Mouse (Mus musculus) layer of hippocampus, adult 2 months (tissue): ENCODE measurements around the gene Kng2. TPM values are rescaled to one million over a fixed set of nuclear protein-coding genes. Genes with fewer than 3 reads are reported as not detected.
"Not testable (repeated sequence)": the region's sequence is repeated elsewhere in the genome, so short reads cannot be mapped to it uniquely, and the experiment has no call there.

Experiments used
- DNase-seq, 2 experiments: peaks; one replicate each; pipeline ENCODE4 v3.0.0; 2022; ENCODE audit warnings: low spot score in 2 of 2
- H3K27ac ChIP-seq: fragments of 200-600 bp; 2 replicates; pipeline ENCODE4 v1.8.1; 2022
- H3K4me3 ChIP-seq: fragments of 200-600 bp; 2 replicates; pipeline ENCODE4 v1.8.1; 2022; ENCODE audit warnings: mild to moderate bottlenecking
- CTCF ChIP-seq: fragments of 200-600 bp; conservative IDR thresholded peaks from 2 replicates; pipeline ENCODE4 v1.8.1; 2022; ENCODE audit warnings: antibody characterized with exemption, mild to moderate bottlenecking, moderate library complexity
- total RNA-seq, 2 experiments: library from RNA; stranded (reverse); gene quantifications; 2 replicates each; pipeline ENCODE4 v1.2.3; 2021

The Kng2 gene
- total RNA-seq, 2 experiments from 2014 or later, result not detected

DNA sequence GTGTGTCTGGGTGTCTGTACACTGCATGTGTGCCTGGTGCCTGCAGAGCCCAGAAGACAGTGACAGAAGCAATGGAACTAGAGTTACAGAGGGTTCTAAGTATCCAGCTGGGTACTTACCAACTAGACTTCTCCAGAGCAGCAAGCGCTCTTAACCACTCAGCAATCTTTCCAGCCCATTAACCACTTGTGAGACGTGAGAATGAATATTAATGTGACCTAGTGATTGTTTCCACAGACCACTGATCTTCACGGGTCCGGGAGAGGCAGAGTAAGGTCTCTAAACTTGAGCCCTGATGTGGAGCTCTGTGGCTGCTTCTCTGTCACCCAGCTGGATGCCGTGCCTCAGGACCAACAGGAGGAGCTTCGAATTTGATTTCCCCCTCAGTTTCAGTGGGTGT lies 4.2 kb downstream of the Kng2 start:
- Histone ChIP-seq H3K27ac (no peak overlapping the region), H3K4me3 (no peak overlapping the region)
- DNase-seq, result no peak
- no peak for TF ChIP-seq CTCF

DNA sequence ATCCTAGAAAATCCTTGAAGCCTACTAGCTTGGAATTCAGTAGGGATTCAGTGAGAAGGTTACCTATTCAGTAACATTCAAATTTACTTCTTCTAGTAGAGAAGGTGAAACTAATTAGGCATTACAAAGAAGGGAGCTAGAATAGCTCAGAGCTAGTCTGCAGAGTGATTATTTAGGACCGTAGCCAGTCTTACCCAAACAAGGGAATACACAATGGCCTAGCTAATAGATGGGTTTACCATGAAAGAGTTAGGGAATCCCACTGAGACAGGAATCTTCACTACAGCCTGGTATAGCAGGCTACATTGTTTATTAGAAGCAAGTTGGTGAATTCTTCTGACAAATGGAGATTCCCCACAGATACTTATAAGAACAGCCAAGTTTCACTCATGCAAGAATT lies 8.7 kb downstream of the Kng2 start:
- DNase-seq, H3K4me3 ChIP-seq, H3K27ac ChIP-seq: not testable (repeated sequence)

DNA sequence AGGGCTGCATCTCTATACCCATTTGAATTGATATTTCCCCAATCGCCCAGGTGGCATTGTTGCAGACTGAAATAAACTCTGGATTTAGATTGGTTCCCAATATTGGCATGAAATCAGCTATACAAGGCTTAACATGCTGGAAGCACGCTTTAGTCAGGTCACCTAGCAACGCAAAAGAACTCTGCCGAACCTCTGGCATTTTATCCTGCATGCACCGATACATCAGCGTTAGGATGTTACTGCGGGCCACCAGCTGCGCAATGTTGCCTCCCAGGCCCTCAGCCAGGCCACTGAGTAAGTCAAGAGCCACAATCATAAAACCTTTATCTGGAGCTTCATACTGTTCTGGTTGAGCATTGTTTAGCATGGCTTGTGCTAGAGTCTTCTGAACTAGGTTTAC lies 14.6 kb downstream of the Kng2 start:
- H3K27ac ChIP-seq, H3K4me3 ChIP-seq: not testable (repeated sequence)
- peak in 1 of 2 experiments; percentile 0 for DNase-seq

DNA sequence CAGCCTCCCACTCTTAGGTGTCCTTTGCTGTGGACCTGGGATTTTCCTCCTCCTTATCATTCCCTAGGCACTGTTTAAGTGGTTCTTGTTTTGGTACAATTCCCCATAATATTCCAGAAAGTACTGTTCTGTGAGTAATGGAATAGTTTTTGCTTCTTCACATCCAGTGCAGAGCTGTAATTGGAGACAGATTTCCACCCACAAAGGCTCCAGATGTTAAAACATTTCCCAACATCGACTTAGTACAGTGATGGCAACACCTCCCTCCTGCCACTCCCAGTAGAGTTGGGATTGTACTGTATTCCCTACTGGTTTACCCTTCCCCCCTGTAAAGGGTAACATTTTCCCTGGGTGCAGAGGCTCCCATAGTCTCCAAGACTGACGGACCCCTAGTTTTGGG lies 15.5 kb downstream of the Kng2 start:
- H3K27ac ChIP-seq, H3K4me3 ChIP-seq, DNase-seq: not testable (repeated sequence)

DNA sequence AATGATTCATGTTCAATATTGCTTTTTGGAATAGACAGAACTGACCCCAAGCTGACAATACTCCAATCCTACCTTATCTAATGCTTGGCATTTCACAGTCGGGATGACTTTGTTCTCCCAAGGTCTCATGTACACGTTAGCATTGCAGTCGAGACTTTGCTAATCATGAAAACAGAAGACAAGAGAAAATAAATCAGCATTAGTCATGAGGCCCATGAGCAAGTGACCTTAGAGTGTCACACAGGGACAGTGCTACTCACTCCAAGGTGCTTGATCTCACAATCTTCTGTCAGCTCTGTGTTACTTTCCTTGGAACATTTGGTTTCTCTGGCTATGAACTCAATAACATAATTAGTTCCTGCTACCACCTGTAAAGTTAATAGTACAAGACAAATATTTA lies 32.3 kb downstream of the Kng2 start:
- DNase-seq, H3K27ac ChIP-seq, H3K4me3 ChIP-seq: not testable (repeated sequence)

DNA sequence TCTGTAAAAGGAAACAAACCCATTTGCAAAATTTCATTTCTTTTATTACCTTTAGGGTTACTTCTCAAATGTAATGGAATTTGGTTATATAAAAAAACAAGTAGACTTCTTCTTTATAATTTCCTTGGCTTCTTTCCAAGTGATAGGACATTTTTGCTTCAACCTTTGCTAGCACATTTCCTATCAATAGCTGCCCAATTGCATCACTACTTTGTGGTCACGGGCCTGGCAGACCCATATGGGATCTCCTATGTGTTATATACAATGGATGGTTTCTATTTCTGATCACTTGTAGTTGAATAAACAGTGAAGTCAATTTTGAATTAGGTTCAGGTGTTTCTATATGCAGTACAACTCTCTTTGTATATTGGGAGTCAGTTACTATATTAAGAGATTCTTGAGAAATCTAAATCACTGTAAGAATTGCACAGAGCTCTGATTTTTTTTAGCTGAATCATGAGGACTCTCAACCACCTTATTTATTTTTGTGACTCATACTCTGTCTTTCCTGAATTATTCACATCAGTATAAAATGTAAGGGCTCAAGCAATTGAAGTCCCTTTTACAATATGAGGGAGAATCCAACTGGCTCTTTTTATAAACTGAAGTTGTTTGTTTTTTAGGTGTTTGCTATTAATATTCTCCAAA lies 61.8 kb downstream of the Kng2 start:
- H3K27ac ChIP-seq, result no peak overlapping the region
- TF ChIP-seq CTCF, result no peak

DNA sequence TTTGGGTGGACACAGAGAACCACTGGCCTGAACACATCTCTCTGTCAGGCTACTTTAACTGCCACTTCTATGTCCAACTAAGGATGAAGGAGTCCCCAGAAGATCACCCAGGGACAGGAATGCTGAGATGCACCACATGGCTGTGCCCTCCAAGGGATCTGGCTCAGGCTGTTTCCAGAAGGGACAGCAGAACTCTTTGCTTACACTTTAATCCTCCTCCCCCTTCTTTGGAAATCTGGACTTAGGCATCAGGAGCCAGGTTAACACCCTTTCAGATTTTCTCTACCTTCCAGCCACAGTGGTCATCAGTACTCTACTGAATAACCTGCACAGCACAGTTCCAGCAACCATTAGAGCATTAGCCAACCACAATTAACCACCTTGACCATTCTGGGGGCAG lies 66.0 kb downstream of the Kng2 start:
- Histone ChIP-seq H3K4me3 (no peak overlapping the region), H3K27ac (no peak overlapping the region)
- TF ChIP-seq CTCF, result no peak
- DNase-seq, result no peak

More for the DNA sequence above, 61.8 kb downstream of the Kng2 start:
- DNase-seq, result no peak
- no peak overlapping the region for H3K4me3 ChIP-seq

DNA sequence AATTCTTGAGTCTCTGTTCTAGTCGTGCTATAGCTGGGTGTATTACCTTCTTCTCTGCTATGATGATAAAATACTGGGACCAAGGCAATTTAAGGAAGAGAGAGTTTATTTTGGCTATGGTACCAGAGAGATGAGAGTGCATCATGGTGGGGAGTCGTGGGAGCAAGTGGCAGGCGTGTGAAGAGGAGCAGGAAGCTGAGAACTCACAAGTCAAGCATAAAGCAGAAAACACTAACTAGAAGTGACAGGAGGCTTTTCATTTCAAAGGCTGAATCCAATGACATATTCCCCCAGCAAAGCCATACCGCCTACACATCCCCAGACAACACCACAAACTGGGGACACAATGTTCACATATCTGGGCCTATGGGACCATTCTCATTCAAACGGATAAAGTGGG lies 67.0 kb downstream of the Kng2 start:
- no peak overlapping the region for H3K4me3 ChIP-seq
- no peak for TF ChIP-seq CTCF

DNA sequence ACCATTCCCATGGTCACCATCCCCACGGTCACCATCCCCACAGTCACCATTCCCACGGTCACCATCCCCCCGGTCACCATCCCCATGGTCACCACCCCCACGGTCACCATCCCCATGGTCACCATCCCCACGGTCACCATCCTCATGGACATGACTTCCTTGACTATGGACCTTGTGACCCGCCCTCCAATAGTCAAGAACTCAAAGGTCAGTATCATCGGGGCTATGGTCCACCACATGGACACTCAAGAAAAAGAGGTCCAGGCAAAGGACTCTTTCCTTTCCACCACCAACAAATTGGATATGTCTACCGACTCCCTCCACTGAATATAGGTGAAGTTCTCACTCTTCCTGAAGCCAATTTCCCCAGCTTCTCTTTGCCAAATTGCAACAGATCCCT lies 68.2 kb downstream of the Kng2 start:
- Histone ChIP-seq H3K4me3 (no peak overlapping the region), H3K27ac (no peak overlapping the region)
- DNase-seq, result no peak
- TF ChIP-seq CTCF, result no peak

More for the DNA sequence above, 67.0 kb downstream of the Kng2 start:
- DNase-seq, result no peak
- no peak overlapping the region for H3K27ac ChIP-seq

DNA sequence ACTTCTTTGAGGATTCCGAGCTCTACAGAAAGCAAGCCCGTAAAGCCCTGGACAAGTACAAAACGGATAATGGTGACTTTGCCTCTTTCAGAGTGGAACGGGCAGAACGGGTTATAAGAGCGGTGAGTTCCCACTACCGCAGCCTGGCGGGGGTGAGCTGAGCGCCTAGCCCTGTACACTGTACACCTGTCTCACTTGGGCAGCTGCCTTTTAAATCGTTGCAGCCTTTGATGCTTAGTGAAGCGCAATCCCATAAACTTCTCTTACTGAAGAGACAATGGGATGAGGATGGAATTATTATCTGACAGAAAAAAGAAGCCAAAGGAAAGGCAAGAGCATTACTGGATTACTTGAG lies 73.2 kb downstream of the Kng2 start:
- H3K4me3 ChIP-seq, result no peak overlapping the region
- TF ChIP-seq CTCF, result no peak
- no peak for DNase-seq
- no peak overlapping the region for H3K27ac ChIP-seq

DNA sequence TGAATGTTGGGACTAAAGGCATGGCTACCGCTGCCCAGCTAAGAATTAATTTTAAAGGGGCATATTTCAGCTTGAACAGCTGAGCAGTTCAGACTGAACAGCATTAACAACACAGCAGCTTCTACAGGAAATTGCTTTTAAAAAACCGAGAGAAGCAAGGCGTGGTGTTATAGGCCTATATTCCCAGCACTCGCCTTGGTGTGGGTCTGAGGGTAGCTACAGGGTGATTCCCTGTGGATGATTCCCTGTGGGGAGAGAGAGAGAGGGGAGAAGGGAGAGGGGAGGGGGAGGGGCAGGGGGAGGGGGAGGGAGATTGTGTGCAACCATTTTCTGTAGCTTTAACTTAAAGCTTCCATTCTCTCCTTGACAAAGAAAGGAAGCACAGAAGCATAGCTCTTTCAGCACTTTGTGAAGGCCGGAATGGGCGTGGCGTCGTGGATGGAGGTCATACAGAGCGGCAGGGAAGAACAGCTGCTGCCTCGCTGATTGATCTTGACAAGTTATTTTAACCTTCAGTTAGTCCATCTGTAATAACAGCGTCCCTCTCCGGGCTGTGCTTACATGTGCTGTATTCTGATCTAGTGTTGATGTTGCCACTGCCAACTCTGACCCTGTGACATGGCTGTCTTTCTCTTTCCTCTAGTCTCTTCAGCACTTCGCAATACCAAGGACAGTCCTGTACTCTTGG lies 73.7 kb downstream of the Kng2 start:
- H3K4me3 ChIP-seq, result no peak overlapping the region
- DNase-seq, result no peak
- no peak for TF ChIP-seq CTCF
- no peak overlapping the region for H3K27ac ChIP-seq

DNA sequence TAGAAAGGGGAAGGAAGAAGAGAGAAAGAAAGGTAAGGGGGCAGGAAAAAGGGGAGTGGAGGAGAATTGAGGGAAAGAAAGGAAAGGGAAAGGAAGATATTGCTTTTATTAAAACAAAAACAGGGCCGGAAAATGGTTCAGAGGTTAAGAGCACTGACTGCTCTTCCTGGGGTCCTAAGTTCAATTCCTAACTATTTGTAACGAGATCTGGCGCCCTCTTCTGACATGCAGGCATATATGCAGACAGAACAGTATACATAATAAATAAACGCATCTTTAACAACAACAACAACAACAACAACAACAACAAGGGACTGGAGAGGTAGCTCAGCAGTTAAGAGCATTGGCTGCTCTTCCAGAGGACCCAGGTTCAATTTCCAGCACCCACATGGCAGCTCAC lies 76.2 kb downstream of the Kng2 start:
- no peak overlapping the region for H3K27ac ChIP-seq
- TF ChIP-seq CTCF, result peak; percentile 71
- no peak overlapping the region for H3K4me3 ChIP-seq
- no peak for DNase-seq

DNA sequence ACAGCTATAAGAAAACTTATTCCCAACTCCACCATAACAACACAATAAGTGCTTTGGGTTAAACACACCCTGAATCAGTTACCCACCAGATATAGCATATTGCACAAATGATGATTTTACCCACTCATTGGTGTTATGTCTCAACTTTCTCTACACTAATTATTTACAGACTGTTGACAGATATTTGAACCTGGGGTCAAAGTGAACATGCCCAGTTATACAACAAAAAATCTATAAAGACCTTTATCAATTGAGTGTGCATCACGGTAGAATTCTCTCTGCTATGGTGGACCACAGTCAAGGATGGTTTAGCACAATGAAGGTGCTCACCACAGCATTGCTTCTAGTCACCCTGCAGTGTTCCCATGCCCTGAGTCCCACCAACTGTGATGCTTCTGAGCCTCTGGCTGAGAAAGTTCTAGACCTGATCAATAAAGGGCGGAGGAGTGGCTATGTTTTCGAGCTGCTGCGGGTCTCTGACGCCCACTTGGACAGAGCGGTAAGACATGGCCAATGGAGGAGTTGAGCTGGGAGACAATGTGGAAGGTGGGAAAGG lies 78.4 kb downstream of the Kng2 start, which contains the start of gene Hrg:
Gene Hrg (plus strand): TSS at position 233 of the 556 bp plus-strand sequence.
- no peak for DNase-seq
- TF ChIP-seq CTCF, result no peak

DNA sequence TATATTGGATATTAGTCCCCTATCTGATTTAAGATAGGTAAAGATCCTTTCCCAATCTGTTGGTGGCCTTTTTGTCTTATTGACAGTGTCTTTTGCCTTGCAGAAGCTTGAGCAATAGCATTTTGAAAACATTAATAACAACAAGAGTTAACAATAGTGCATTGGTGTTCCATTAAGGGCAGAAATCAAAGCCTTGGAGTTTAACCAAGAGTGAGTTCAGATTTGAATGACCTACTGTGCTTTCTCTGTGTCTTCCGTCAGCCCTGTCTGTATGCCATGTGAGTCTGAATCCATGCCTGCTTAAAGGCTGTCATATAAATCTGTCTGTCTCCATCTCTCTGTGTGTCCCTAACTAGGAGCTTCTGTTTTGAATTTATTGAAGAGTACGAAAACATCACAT lies 81.9 kb downstream of the Kng2 start:
- no peak for TF ChIP-seq CTCF
- no peak overlapping the region for H3K27ac ChIP-seq
- no peak for DNase-seq
- H3K4me3 ChIP-seq, result no peak overlapping the region

More for the DNA sequence above, 78.4 kb downstream of the Kng2 start, which contains the start of gene Hrg:
- Histone ChIP-seq H3K4me3 (no peak within 1 kb of the TSS), H3K27ac (no peak within 1 kb of the TSS)

DNA sequence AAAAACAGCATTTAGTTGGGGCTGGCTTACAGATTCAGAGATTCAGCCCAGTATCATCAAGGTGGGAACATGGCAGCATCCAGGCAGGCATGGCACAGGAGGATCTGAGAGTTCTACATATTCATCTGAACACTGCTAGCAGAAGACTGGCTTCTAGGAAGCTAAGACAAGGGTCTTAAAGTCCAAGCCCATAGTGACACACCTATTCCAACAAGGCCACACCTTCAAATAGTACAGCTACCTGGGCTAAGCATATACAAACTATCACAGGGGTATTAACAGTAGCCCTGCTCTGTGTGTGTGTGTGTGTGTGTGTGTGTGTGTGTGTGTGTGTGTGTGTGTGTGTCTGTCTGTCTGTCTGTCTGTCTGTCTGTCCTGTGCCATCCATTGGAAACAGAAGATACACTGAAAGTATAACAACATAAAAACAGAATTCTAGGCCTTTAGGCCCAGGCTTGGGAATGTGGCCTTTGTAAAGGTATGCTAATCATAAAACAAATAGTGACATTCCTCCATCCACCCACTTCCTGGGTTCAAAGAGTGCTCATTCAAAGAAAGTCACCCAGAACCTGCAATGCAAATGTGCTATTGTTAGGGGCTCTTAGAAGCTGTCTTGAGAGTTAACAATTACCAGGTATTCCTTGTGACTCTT lies 87.3 kb downstream of the Kng2 start:
- not testable (repeated sequence) for H3K4me3 ChIP-seq, DNase-seq, H3K27ac ChIP-seq
